Mouse (Mus musculus): ENCODE results near the gene Eif2a. TPM values are rescaled to one million over a fixed set of nuclear protein-coding genes. Genes with fewer than 3 reads are reported as not detected.

Eif2a gene
- polyA plus RNA-seq (2016; fragmentation: Nextera tagmentation; extraction: Ambion mirVana) = 56.0 and 56.3 TPM in 2 replicates

- no peaks in the 10 kb centered on the region for H3K9me3 ChIP-seq (replicated peaks)
- DNase-seq (ENCODE audit: low spot score) = peak; percentile 98
- H3K4me3 ChIP-seq = peak within 1 kb of the TSS; percentile 98
- peaks cover 23% of the 10 kb centered on the region for H3K4me1 ChIP-seq
- no peaks in the 10 kb centered on the region for H3K27me3 ChIP-seq (ENCODE audit: low read depth, poor library complexity, severe bottlenecking)
- H3K27ac ChIP-seq (replicated peaks) = peak within 1 kb of the TSS; percentile 96
- H3K36me3 ChIP-seq = peaks cover 36% of the 10 kb centered on the region
- under 1% methylated on average over 57 of the region's 57 CpGs for WGBS
These were observed at the start of gene Eif2a, which contains the start of gene Serp1 for GRCm38 (mm10) chr3:58525652-58526407. Gene Eif2a (plus strand): TSS chr3:58525821. Gene Serp1 (minus strand): TSS chr3:58525892.

GRCm38 (mm10) chr3:58478755-58479455, 46.7 kb upstream of the Eif2a start:
- 91% methylated on average over 2 of the region's 2 CpGs for WGBS
- no peaks in the 10 kb centered on the region for H3K9me3 ChIP-seq (replicated peaks)
- H3K27ac ChIP-seq (replicated peaks) = no peak overlapping the region
- H3K4me3 ChIP-seq = no peak overlapping the region
- no peak for DNase-seq (ENCODE audit: low spot score)
- H3K36me3 ChIP-seq = no peaks in the 10 kb centered on the region
- H3K27me3 ChIP-seq (ENCODE audit: low read depth, poor library complexity, severe bottlenecking) = no peaks in the 10 kb centered on the region
- H3K4me1 ChIP-seq = no peaks in the 10 kb centered on the region

- no peaks in the 10 kb centered on the region for H3K4me1 ChIP-seq
- no peak for DNase-seq (ENCODE audit: low spot score)
These were observed 39.7 kb upstream of the Eif2a start for GRCm38 (mm10) chr3:58485883-58486282.

GRCm38 (mm10) chr3:58487121-58487520, 38.5 kb upstream of the Eif2a start:
- Histone ChIP-seq H3K4me3 (no peak overlapping the region), H3K36me3 (no peaks in the 10 kb centered on the region), H3K27me3 (ENCODE audit: low read depth, poor library complexity, severe bottlenecking) (no peaks in the 10 kb centered on the region), H3K4me1 (no peaks in the 10 kb centered on the region), H3K9me3 (replicated peaks) (no peaks in the 10 kb centered on the region), H3K27ac (replicated peaks) (no peak overlapping the region)
- 67% methylated on average over 3 of the region's 3 CpGs for WGBS
- no peak for DNase-seq (ENCODE audit: low spot score)

More at GRCm38 (mm10) chr3:58485883-58486282, 39.7 kb upstream of the Eif2a start:
- Histone ChIP-seq H3K9me3 (replicated peaks) (no peaks in the 10 kb centered on the region), H3K4me3 (no peak overlapping the region), H3K36me3 (no peaks in the 10 kb centered on the region), H3K27me3 (ENCODE audit: low read depth, poor library complexity, severe bottlenecking) (no peaks in the 10 kb centered on the region), H3K27ac (replicated peaks) (no peak overlapping the region)
- 69% methylated on average over 7 of the region's 7 CpGs for WGBS

GRCm38 (mm10) chr3:58487999-58488775, 37.4 kb upstream of the Eif2a start:
- Histone ChIP-seq H3K4me1 (no peaks in the 10 kb centered on the region), H3K27me3 (ENCODE audit: low read depth, poor library complexity, severe bottlenecking) (no peaks in the 10 kb centered on the region), H3K9me3 (replicated peaks) (no peaks in the 10 kb centered on the region), H3K4me3 (no peak overlapping the region), H3K36me3 (no peaks in the 10 kb centered on the region), H3K27ac (replicated peaks) (no peak overlapping the region)
- 80% methylated on average over 6 of the region's 8 CpGs for WGBS
- DNase-seq (ENCODE audit: low spot score) = no peak

- WGBS = 76% methylated on average over 7 of the region's 7 CpGs
- H3K27ac ChIP-seq (replicated peaks) = no peak overlapping the region
- no peak for DNase-seq (ENCODE audit: low spot score)
These were observed 34.8 kb upstream of the Eif2a start for GRCm38 (mm10) chr3:58490787-58491186.

GRCm38 (mm10) chr3:58493621-58494020, 32.0 kb upstream of the Eif2a start:
- no peak for DNase-seq (ENCODE audit: low spot score)
- no peak overlapping the region for H3K4me3 ChIP-seq
- H3K27ac ChIP-seq (replicated peaks) = no peak overlapping the region
- no peaks in the 10 kb centered on the region for H3K4me1 ChIP-seq
- H3K9me3 ChIP-seq (replicated peaks) = no peaks in the 10 kb centered on the region
- H3K27me3 ChIP-seq (ENCODE audit: low read depth, poor library complexity, severe bottlenecking) = no peaks in the 10 kb centered on the region
- WGBS = 87% methylated on average over 4 of the region's 4 CpGs
- H3K36me3 ChIP-seq = no peaks in the 10 kb centered on the region

More at GRCm38 (mm10) chr3:58490787-58491186, 34.8 kb upstream of the Eif2a start:
- H3K27me3 ChIP-seq (ENCODE audit: low read depth, poor library complexity, severe bottlenecking) = no peaks in the 10 kb centered on the region
- H3K4me1 ChIP-seq = no peaks in the 10 kb centered on the region
- H3K36me3 ChIP-seq = no peaks in the 10 kb centered on the region
- no peaks in the 10 kb centered on the region for H3K9me3 ChIP-seq (replicated peaks)
- H3K4me3 ChIP-seq = no peak overlapping the region

GRCm38 (mm10) chr3:58501961-58502360, 23.7 kb upstream of the Eif2a start:
- 72% methylated on average over 2 of the region's 2 CpGs for WGBS
- no peaks in the 10 kb centered on the region for H3K36me3 ChIP-seq
- H3K27ac ChIP-seq (replicated peaks) = no peak overlapping the region
- no peak overlapping the region for H3K4me3 ChIP-seq
- no peak for DNase-seq (ENCODE audit: low spot score)
- no peaks in the 10 kb centered on the region for H3K9me3 ChIP-seq (replicated peaks)
- no peaks in the 10 kb centered on the region for H3K27me3 ChIP-seq (ENCODE audit: low read depth, poor library complexity, severe bottlenecking)
- H3K4me1 ChIP-seq = no peaks in the 10 kb centered on the region

- Histone ChIP-seq H3K27me3 (ENCODE audit: low read depth, poor library complexity, severe bottlenecking) (no peaks in the 10 kb centered on the region), H3K9me3 (replicated peaks) (no peaks in the 10 kb centered on the region), H3K4me1 (no peaks in the 10 kb centered on the region), H3K4me3 (no peak overlapping the region), H3K27ac (replicated peaks) (no peak overlapping the region), H3K36me3 (no peaks in the 10 kb centered on the region)
- DNase-seq (ENCODE audit: low spot score) = no peak
- 57% methylated on average over 3 of the region's 3 CpGs for WGBS
These were observed 21.8 kb upstream of the Eif2a start for GRCm38 (mm10) chr3:58503720-58504333.

- no peaks in the 10 kb centered on the region for H3K36me3 ChIP-seq
- H3K9me3 ChIP-seq (replicated peaks) = no peaks in the 10 kb centered on the region
- H3K27ac ChIP-seq (replicated peaks) = no peak overlapping the region
- no peak overlapping the region for H3K4me3 ChIP-seq
- DNase-seq (ENCODE audit: low spot score) = no peak
- H3K4me1 ChIP-seq = no peaks in the 10 kb centered on the region
- no peaks in the 10 kb centered on the region for H3K27me3 ChIP-seq (ENCODE audit: low read depth, poor library complexity, severe bottlenecking)
These were observed 20.9 kb upstream of the Eif2a start for GRCm38 (mm10) chr3:58504676-58505075.

GRCm38 (mm10) chr3:58508020-58508750, 17.4 kb upstream of the Eif2a start:
- Histone ChIP-seq H3K4me1 (no peaks in the 10 kb centered on the region), H3K4me3 (no peak overlapping the region), H3K27ac (replicated peaks) (no peak overlapping the region), H3K36me3 (no peaks in the 10 kb centered on the region), H3K9me3 (replicated peaks) (no peaks in the 10 kb centered on the region), H3K27me3 (ENCODE audit: low read depth, poor library complexity, severe bottlenecking) (no peaks in the 10 kb centered on the region)
- DNase-seq (ENCODE audit: low spot score) = no peak
- WGBS = 86% methylated on average over 7 of the region's 7 CpGs

GRCm38 (mm10) chr3:58511581-58511980, 14.0 kb upstream of the Eif2a start:
- Histone ChIP-seq H3K27ac (replicated peaks) (no peak overlapping the region), H3K36me3 (no peaks in the 10 kb centered on the region), H3K4me1 (no peaks in the 10 kb centered on the region), H3K4me3 (no peak overlapping the region), H3K9me3 (replicated peaks) (no peaks in the 10 kb centered on the region), H3K27me3 (ENCODE audit: low read depth, poor library complexity, severe bottlenecking) (no peaks in the 10 kb centered on the region)
- DNase-seq (ENCODE audit: low spot score) = no peak
